Mouse (Mus musculus): ENCODE results near the gene Aldh16a1.

- no peak for TF ChIP-seq CTCF (IDR thresholded peaks at IDR 0.05; ENCODE audit: low read depth, low read length)
- TF ChIP-seq POLR2A (IDR thresholded peaks at IDR 0.05; ENCODE audit: extremely low read depth, insufficient read depth, low read length), result no peak
These were observed 9.8 kb downstream of the Aldh16a1 start for GRCm38 (mm10) chr7:45144368-45145174.
